Comparison of ENCODE assay signal across 28 mouse cellular contexts in genomic region chr5:125807861-125808260, GRCm38 (mm10).
"Had no signal": no experiment of that assay in that cellular context is flagged by ENCODE, and none has a peak within 500 bp of the region (broad histone marks: within the 10 kb centered on the region; RNA-seq: fewer than 3 reads in every experiment).

No protein-coding gene starts in this region.

- ATAC-seq: hindbrain, embryonic 16.5 days; inflammation-experienced regulatory T-cells, adult 6 months; intestine, embryonic 15.5 days; intestine, postnatal 0 days; liver, embryonic 12.5 days had no signal

- H3K4me1 ChIP-seq: heart, embryonic 10.5 days; heart, embryonic 12.5 days; hindbrain, embryonic 10.5 days; hindbrain, embryonic 12.5 days; intestine, embryonic 15.5 days; kidney, embryonic 15.5 days; limb, embryonic 13.5 days; limb, embryonic 15.5 days; liver, embryonic 12.5 days had no signal

- H3K4me3 ChIP-seq: heart, embryonic 10.5 days; heart, embryonic 12.5 days; hindbrain, embryonic 10.5 days; hindbrain, embryonic 12.5 days; intestine, embryonic 15.5 days; kidney, embryonic 15.5 days; limb, embryonic 13.5 days; limb, embryonic 15.5 days; liver, embryonic 12.5 days had no signal

- H3K4me2 ChIP-seq: heart, embryonic 12.5 days; hindbrain, embryonic 12.5 days; hindbrain, embryonic 14.5 days; intestine, embryonic 15.5 days; kidney, embryonic 15.5 days; limb, embryonic 13.5 days; limb, embryonic 15.5 days; liver, embryonic 12.5 days had no signal

- H3K9ac ChIP-seq: heart, embryonic 12.5 days; hindbrain, embryonic 12.5 days; hindbrain, embryonic 14.5 days; intestine, embryonic 15.5 days; kidney, embryonic 15.5 days; limb, embryonic 13.5 days; limb, embryonic 15.5 days; liver, embryonic 12.5 days; liver, embryonic 14.5 days had no signal

- H3K27me3 ChIP-seq: heart, embryonic 12.5 days; hindbrain, embryonic 12.5 days; intestine, embryonic 15.5 days; kidney, embryonic 15.5 days; limb, embryonic 13.5 days; limb, embryonic 15.5 days; liver, embryonic 12.5 days had no signal

- H3K27ac ChIP-seq: heart, embryonic 10.5 days; hindbrain, embryonic 10.5 days; hindbrain, embryonic 12.5 days; hindbrain, embryonic 14.5 days; intestine, embryonic 15.5 days; kidney, embryonic 15.5 days; kidney, postnatal 0 days; limb, embryonic 13.5 days; limb, embryonic 15.5 days; liver, embryonic 12.5 days; liver, embryonic 14.5 days had no signal

- DNase-seq: gastrocnemius, postnatal 10 days; gastrocnemius, postnatal 25 days; heart, adult 18-20 months; heart, postnatal 10 days; heart, postnatal 4 days; kidney, adult 18-20 months; kidney, adult 8-10 months; kidney, postnatal 14 days; kidney, postnatal 36 days; layer of hippocampus, adult 9-11 months; layer of hippocampus, postnatal 36 days; left cerebral cortex, postnatal 4 days; lung, adult 18-20 months had no signal

- H3K36me3 ChIP-seq: heart, embryonic 10.5 days; heart, embryonic 12.5 days; hindbrain, embryonic 10.5 days; hindbrain, embryonic 12.5 days; intestine, embryonic 15.5 days; kidney, embryonic 15.5 days; limb, embryonic 13.5 days; limb, embryonic 15.5 days; liver, embryonic 12.5 days had no signal

- H3K9me3 ChIP-seq: heart, embryonic 10.5 days; hindbrain, embryonic 10.5 days; hindbrain, embryonic 12.5 days; intestine, embryonic 15.5 days; kidney, embryonic 15.5 days; limb, embryonic 13.5 days; limb, embryonic 15.5 days had no signal
